Mouse (Mus musculus) limb, embryonic 14.5 days (tissue): ENCODE measurements around the gene Abhd12. TPM values are rescaled to one million over a fixed set of nuclear protein-coding genes. Genes with fewer than 3 reads are reported as not detected.

Source experiments
- ATAC-seq: fragments of 200-750 bp; cut with Nextera tagmentation; 2 replicates; pipeline ENCODE4 v1.8.0; 2017; ENCODE audit warnings: low read depth, moderate number of reproducible peaks, moderate TSS enrichment; ENCODE audit not compliant: low FRiP score
- DNase-seq: peaks from one replicate; pipeline ENCODE4 v3.0.0-alpha.2; 2015; ENCODE audit warnings: low spot score
- H3K27ac ChIP-seq: fragments of 300-500 bp; sonication (generic); replicated peaks from 2 replicates; pipeline ENCODE4 v1.5.1; 2014; ENCODE audit warnings: low read depth, mild to moderate bottlenecking, low read length, moderate library complexity, mixed read lengths
- H3K27me3 ChIP-seq: fragments of 300-500 bp; sonication (generic); 2 replicates; pipeline ENCODE4 v1.6.1; 2014; ENCODE audit warnings: low read length, mixed read lengths; ENCODE audit not compliant: control insufficient read depth, insufficient read depth
- H3K36me3 ChIP-seq: fragments of 300-500 bp; sonication (generic); 2 replicates; pipeline ENCODE4 v1.6.1; 2014; ENCODE audit warnings: mild to moderate bottlenecking, low read length, moderate library complexity, mixed read lengths; ENCODE audit not compliant: control insufficient read depth, insufficient read depth
- H3K4me1 ChIP-seq: fragments of 300-500 bp; sonication (generic); 2 replicates; pipeline ENCODE4 v1.6.1; 2014; ENCODE audit warnings: antibody characterized with exemption, low read length, mixed read lengths; ENCODE audit not compliant: control insufficient read depth, insufficient read depth
- H3K4me2 ChIP-seq: fragments of 300-500 bp; sonication (generic); replicated peaks from 2 replicates; pipeline ENCODE4 v1.6.1; 2014; ENCODE audit warnings: low read depth, mild to moderate bottlenecking, low read length, moderate library complexity; ENCODE audit not compliant: severe bottlenecking
- H3K4me3 ChIP-seq: fragments of 300-500 bp; sonication (generic); replicated peaks from 2 replicates; pipeline ENCODE4 v1.5.1; 2014; ENCODE audit warnings: low read length
- H3K9ac ChIP-seq: fragments of 300-500 bp; sonication (generic); 2 replicates; pipeline ENCODE4 v1.6.1; 2014; ENCODE audit warnings: mild to moderate bottlenecking, low read depth, low read length, moderate library complexity; ENCODE audit not compliant: severe bottlenecking
- H3K9me3 ChIP-seq: fragments of 300-500 bp; sonication (generic); 2 replicates; pipeline ENCODE4 v1.6.1; 2016; ENCODE audit warnings: low read length; ENCODE audit not compliant: control insufficient read depth
- POLR2A ChIP-seq: fragments of 200-500 bp; IDR thresholded peaks from 2 replicates; pipeline ENCODE4 v1.8.0; 2012; ENCODE audit warnings: inconsistent platforms, mild to moderate bottlenecking, moderate library complexity, borderline replicate concordance; ENCODE audit not compliant: insufficient read depth, insufficient read length; ENCODE audit errors: extremely low read depth
- WGBS: fragments of 180-500 bp; shearing (Covaris S2); extraction: QIAGEN DNeasy Blood & Tissue Kit; methylation state at CpG from one replicate; pipeline ENCODE4 v1.1.7; 2014; 5-methylcytosine and 5-hydroxymethylcytosine counted together
- polyA plus RNA-seq, 2 experiments: library from polyadenylated mRNA; depleted of rRNA in 1 of 2; stranded (reverse) in 1 of 2; unstranded in 1 of 2; fragments of >200 nt; fragmentation: Nextera tagmentation in 1 of 2; extraction: Ambion mirVana in 1 of 2; gene quantifications; 2 replicates each; pipeline versions ENCODE4 v1.2.1 to v1.2.3; 2012 to 2014

Gene Abhd12
- polyA plus RNA-seq, 2 experiments = 56.5 to 67.1 TPM

DNA sequence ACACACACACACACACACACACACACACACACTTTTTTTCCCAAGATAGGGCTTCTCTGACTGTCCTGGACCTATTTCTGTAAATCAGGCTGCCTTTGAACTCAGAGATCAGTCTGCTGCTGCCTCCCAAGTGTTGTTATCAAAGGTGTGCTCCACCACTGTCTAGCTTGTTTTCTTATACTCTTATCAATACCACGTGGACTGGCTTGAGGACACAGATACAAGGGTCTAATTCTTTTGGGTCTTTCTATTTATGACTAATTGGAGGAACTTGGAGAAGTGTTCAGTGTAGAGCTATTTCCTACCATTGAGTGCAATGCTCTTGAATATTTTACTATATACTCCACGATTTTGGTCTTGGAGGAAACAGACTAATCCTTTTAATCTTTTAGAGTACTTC, 17.2 kb downstream of the Abhd12 start:
- WGBS = 89% methylated on average over 2 of the region's 2 CpGs
- H3K27ac ChIP-seq = no peak overlapping the region
- H3K4me2 ChIP-seq = no peak overlapping the region
- H3K4me3 ChIP-seq = no peak overlapping the region
- H3K27me3 ChIP-seq = no peaks in the 10 kb centered on the region
- DNase-seq (no peak), ATAC-seq (no peak)
- no peaks in the 10 kb centered on the region for H3K4me1 ChIP-seq
- no peak overlapping the region for H3K9ac ChIP-seq
- H3K36me3 ChIP-seq = no peaks in the 10 kb centered on the region
- TF ChIP-seq POLR2A = no peak
- H3K9me3 ChIP-seq = no peaks in the 10 kb centered on the region

DNA sequence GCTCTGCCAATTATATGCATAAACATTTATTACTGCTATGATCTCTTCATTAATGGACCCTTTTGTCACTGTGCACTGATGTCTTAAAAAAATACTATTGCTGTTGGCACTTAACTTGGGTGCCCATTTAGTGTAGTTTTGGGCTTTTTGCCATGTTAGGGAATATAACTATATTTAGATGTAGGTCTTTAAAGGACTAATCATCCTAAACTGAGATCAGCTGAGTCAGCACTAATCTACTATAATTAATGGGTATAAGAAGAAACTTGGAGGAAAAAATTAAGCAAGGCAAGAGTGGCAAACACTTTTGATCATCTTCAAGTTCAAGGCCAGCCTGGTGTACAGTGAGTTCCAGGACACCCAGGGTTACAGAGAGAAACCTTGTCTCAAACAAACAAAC, 18.2 kb downstream of the Abhd12 start:
- no peaks in the 10 kb centered on the region for H3K9me3 ChIP-seq
- H3K27ac ChIP-seq = no peak overlapping the region
- no peak for DNase-seq
- H3K4me2 ChIP-seq = no peak overlapping the region
- no peaks in the 10 kb centered on the region for H3K27me3 ChIP-seq
- no peak overlapping the region for H3K4me3 ChIP-seq
- no peak for TF ChIP-seq POLR2A
- no peaks in the 10 kb centered on the region for H3K4me1 ChIP-seq
- no peak for ATAC-seq
- no peaks in the 10 kb centered on the region for H3K36me3 ChIP-seq
- H3K9ac ChIP-seq = no peak overlapping the region

DNA sequence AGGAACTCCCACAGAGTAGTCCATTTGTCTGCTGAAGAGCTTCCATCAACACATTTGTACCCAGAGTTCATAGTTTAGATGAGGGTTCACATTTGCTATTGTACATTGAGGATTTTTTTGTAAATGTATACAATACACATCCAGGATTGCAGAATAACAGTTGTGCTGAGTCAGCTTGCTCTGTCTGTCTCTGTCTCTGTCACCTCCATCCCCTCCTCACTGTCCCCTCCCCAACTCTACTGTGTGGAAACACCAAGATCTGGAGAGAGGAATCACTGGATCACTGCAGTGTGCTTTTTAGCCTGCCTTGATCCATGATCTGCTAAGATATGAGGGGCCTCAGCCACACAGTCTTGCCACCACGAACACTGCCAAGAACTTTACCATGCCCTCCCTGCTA, 18.7 kb downstream of the Abhd12 start:
- DNase-seq (no peak), ATAC-seq (no peak)
- H3K36me3 ChIP-seq = no peaks in the 10 kb centered on the region
- H3K4me2 ChIP-seq = no peak overlapping the region
- H3K9ac ChIP-seq = no peak overlapping the region
- no peak overlapping the region for H3K27ac ChIP-seq
- no peaks in the 10 kb centered on the region for H3K4me1 ChIP-seq
- H3K4me3 ChIP-seq = no peak overlapping the region
- no peaks in the 10 kb centered on the region for H3K9me3 ChIP-seq
- no peaks in the 10 kb centered on the region for H3K27me3 ChIP-seq
- TF ChIP-seq POLR2A = no peak
- WGBS = 79% methylated on average over 1 of the region's 1 CpGs

DNA sequence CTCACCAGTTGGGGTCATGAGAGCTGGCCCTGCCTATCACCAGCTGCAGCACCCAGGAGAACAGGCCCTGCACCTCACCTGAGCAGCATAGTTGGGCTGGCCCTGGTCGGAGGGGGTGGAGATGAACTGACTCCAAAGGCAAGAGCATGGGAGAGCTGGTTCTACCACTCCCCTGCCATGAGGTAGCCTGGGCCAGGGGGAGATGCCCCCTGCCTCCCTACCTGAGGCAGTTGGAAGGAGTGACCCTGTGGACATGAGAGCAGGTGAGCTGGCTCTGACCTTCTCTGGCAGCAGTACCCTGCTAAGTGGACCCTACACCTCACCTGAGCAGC, 19.8 kb downstream of the Abhd12 start:
- H3K4me2 ChIP-seq = no peak overlapping the region
- H3K9ac ChIP-seq = no peak overlapping the region
- DNase-seq (no peak), ATAC-seq (no peak)
- no peak for TF ChIP-seq POLR2A
- H3K9me3 ChIP-seq = no peaks in the 10 kb centered on the region
- H3K4me1 ChIP-seq = no peaks in the 10 kb centered on the region
- no peak overlapping the region for H3K27ac ChIP-seq
- no peaks in the 10 kb centered on the region for H3K27me3 ChIP-seq
- no peaks in the 10 kb centered on the region for H3K36me3 ChIP-seq
- no peak overlapping the region for H3K4me3 ChIP-seq
- WGBS = 73% methylated on average over 1 of the region's 1 CpGs

DNA sequence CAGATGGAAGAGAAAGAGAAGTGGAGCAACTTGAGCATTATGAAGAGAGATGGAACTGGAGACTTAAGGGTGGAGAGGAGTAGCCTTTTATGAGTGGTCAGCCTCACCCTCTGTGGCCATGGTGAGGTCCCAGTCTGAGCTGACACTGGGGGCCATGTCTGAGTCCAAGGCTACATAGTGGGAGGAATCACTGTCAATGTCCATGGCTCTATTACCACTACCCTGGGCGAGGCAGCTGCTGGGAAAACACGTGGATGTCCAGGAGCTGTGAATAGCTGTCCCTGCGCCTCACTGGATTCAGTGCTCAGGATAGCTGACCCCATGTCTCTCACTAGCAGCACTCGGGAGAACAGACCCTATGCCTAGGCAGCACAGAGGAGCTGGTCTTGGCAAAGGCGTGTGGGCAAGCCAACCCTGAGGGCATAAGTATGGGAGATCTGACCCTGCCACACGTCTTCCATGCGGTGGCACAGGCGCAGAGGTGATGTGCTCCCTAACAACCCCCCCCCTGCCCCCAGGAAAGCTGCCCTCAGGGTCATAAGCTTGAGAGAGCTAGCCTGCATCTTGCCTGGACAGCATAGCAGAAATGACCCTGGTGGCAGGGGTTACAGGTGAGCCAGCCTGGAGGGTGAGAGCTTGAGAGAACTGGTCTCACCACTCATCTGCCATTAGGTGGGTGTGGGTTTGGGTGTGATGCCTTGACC, 20.3 kb downstream of the Abhd12 start:
- no peak for TF ChIP-seq POLR2A
- Histone ChIP-seq H3K27me3 (no peaks in the 10 kb centered on the region), H3K27ac (no peak overlapping the region), H3K36me3 (no peaks in the 10 kb centered on the region), H3K9me3 (no peaks in the 10 kb centered on the region), H3K4me3 (no peak overlapping the region), H3K4me2 (no peak overlapping the region), H3K4me1 (no peaks in the 10 kb centered on the region), H3K9ac (no peak overlapping the region)
- DNase-seq (no peak), ATAC-seq (no peak)
- WGBS = 90% methylated on average over 8 of the region's 8 CpGs

DNA sequence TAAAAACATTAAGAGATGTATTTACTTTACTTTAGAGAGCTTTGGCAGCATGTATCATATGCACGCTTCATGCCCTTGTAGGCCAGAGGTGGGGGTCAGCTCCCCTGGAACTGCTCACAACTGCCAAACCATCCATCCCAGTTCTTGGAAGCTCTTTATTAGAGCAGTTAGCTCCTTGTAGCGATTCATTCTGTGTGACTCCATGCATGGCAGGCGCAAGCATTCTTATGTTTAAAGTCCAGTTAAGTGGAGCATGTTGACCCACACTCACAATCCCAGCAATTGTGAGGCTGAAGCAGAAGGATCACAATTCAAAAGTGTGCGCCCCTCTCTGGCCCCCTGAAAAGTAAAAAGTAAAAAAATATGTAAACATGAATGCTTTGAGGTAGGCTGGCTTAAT, 27.0 kb downstream of the Abhd12 start:
- no peaks in the 10 kb centered on the region for H3K36me3 ChIP-seq
- no peak overlapping the region for H3K4me3 ChIP-seq
- H3K9ac ChIP-seq = no peak overlapping the region
- H3K4me2 ChIP-seq = no peak overlapping the region
- TF ChIP-seq POLR2A = no peak
- no peaks in the 10 kb centered on the region for H3K27me3 ChIP-seq
- H3K9me3 ChIP-seq = no peaks in the 10 kb centered on the region
- H3K27ac ChIP-seq = no peak overlapping the region
- DNase-seq (no peak), ATAC-seq (no peak)
- 92% methylated on average over 4 of the region's 4 CpGs for WGBS
- no peaks in the 10 kb centered on the region for H3K4me1 ChIP-seq
